Mouse (Mus musculus) intestine, embryonic 14.5 days (tissue): ENCODE results near the gene Gm5129. TPM values are rescaled to one million over a fixed set of nuclear protein-coding genes. Genes with fewer than 3 reads are reported as not detected.

ENCODE experiments used
- ATAC-seq: fragments of 200-750 bp; cut with Nextera tagmentation; replicated peaks from 2 replicates; pipeline ENCODE4 v1.8.0; 2017; ENCODE audit warnings: low read depth, moderate number of reproducible peaks, moderate TSS enrichment, moderate library complexity; ENCODE audit not compliant: low FRiP score, low TSS enrichment
- DNase-seq: peaks from one replicate; pipeline ENCODE4 v3.0.0-alpha.2; 2018; ENCODE audit warnings: low spot score
- H3K27ac ChIP-seq: fragments of 300-500 bp; sonication (generic); 2 replicates; pipeline ENCODE4 v1.5.1; 2014; ENCODE audit warnings: low read depth, mild to moderate bottlenecking, control low read depth
- H3K27me3 ChIP-seq: fragments of 300-500 bp; sonication (generic); replicated peaks from 2 replicates; pipeline ENCODE4 v1.6.1; 2014; ENCODE audit warnings: low read length, control low read depth; ENCODE audit not compliant: control insufficient read depth, insufficient read depth
- H3K36me3 ChIP-seq: fragments of 300-500 bp; sonication (generic); 2 replicates; pipeline ENCODE4 v1.6.1; 2014; ENCODE audit warnings: low read length, control low read depth; ENCODE audit not compliant: control insufficient read depth, insufficient read depth
- H3K4me1 ChIP-seq: fragments of 300-500 bp; sonication (generic); replicated peaks from 2 replicates; pipeline ENCODE4 v1.6.1; 2014; ENCODE audit warnings: low read length, control low read depth, mixed read lengths; ENCODE audit not compliant: control insufficient read depth, insufficient read depth
- H3K4me2 ChIP-seq: fragments of 300-500 bp; sonication (generic); 2 replicates; pipeline ENCODE4 v1.6.1; 2014; ENCODE audit warnings: low read length
- H3K4me3 ChIP-seq: fragments of 300-500 bp; sonication (generic); 2 replicates; pipeline ENCODE4 v1.5.1; 2014; ENCODE audit warnings: low read depth, low read length, control low read depth, mixed read lengths
- H3K9ac ChIP-seq: fragments of 300-500 bp; sonication (generic); 2 replicates; pipeline ENCODE4 v1.6.1; 2014; ENCODE audit warnings: mild to moderate bottlenecking, low read length
- H3K9me3 ChIP-seq: fragments of 300-500 bp; sonication (generic); 2 replicates; pipeline ENCODE4 v1.6.1; 2016; ENCODE audit warnings: low read length, control low read depth; ENCODE audit not compliant: control insufficient read depth
- WGBS: fragments of 180-500 bp; shearing (Covaris S2); extraction: QIAGEN DNeasy Blood & Tissue Kit; methylation state at CpG from one replicate; pipeline ENCODE4 v1.1.7; 2014; 5-methylcytosine and 5-hydroxymethylcytosine counted together
- polyA plus RNA-seq: library from polyadenylated mRNA; unstranded; fragments of >200 nt; fragmentation: Nextera tagmentation; extraction: Ambion mirVana; gene quantifications from 2 replicates; pipeline ENCODE4 v1.2.1, GENCODE M21; 2014

The Gm5129 gene
- polyA plus RNA-seq, 1 experiment from 2014 or later: not detected

DNA sequence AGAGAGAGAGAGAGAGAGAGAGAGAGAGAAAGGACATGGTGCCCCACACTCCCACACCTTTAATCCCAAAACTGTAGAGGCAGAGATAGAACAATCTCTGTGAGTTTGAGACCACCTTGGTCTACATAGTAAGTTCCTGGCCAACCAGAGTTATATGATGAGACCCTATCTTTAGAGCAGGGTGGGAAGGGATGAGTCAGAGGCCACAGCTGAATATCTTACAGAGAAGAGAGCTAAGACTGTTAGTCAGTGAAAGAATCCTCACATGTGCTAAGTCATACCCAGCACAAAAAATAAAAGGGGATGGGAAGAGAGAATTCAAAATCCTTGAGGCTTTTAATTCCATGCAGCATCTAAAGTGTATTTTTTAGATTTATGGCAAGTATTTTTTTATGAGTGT is 24.1 kb downstream of the Gm5129 start:
- H3K4me3 ChIP-seq: no peak overlapping the region
- no peak for DNase-seq
- no peak overlapping the region for H3K4me2 ChIP-seq
- H3K4me1 ChIP-seq: no peaks in the 10 kb centered on the region
- H3K27ac ChIP-seq: no peak overlapping the region
- H3K9me3 ChIP-seq: no peaks in the 10 kb centered on the region
- H3K27me3 ChIP-seq: no peaks in the 10 kb centered on the region
- no peak overlapping the region for H3K9ac ChIP-seq
- H3K36me3 ChIP-seq: no peaks in the 10 kb centered on the region
- no peak for ATAC-seq

DNA sequence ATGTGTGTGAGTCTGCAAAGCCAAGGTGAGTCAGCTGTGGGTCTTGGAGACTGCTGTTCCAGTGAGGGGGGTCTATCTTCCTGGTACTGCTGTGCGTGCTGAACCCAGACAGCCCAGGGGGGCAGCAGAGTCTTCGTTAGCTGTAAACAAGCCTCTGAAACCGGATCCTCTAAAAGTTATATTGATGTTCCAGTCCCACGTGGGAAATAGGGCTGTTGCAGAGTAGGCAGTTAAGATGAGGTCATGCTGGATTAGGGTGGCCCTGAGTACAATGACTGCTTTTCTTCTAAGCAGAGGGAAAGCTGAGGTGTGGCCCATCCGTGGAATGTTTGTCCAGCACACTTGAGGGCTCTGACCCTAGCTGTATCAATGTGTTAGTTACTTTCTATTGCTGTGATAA is 27.5 kb downstream of the Gm5129 start:
- ATAC-seq: peak; percentile 92
- peak overlapping the region; percentile 34; the same call in 1 of the 2 replicates for H3K27ac ChIP-seq

DNA sequence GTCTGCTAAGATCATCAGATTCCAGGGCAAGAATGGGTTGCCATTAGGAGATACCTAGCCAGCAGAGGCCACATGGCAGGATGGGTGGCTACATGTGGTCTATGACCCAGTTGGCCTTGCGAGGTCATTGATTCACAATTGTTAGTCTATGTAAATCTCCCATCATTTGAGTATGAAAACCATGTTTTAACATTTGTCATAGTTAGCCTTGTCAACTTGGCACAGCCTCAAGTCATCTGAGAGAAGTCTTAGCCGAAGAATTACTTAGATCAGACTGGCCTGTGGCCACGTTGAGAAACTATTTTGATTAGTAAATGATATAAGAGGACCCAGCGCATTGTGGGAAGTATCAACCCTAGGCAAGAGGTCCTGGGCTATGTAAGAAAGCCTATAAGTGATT is 28.5 kb downstream of the Gm5129 start:
- no peak overlapping the region for H3K4me2 ChIP-seq
- no peak overlapping the region for H3K27ac ChIP-seq
- no peaks in the 10 kb centered on the region for H3K4me1 ChIP-seq
- H3K36me3 ChIP-seq: no peaks in the 10 kb centered on the region
- H3K4me3 ChIP-seq: no peak overlapping the region
- 87% methylated on average over 4 of the region's 4 CpGs for WGBS
- DNase-seq: no peak
- no peaks in the 10 kb centered on the region for H3K27me3 ChIP-seq
- no peak for ATAC-seq
- no peaks in the 10 kb centered on the region for H3K9me3 ChIP-seq
- no peak overlapping the region for H3K9ac ChIP-seq

More for the DNA sequence above, 27.5 kb downstream of the Gm5129 start:
- Histone ChIP-seq H3K4me2 (no peak overlapping the region), H3K9me3 (no peaks in the 10 kb centered on the region), H3K4me3 (no peak overlapping the region), H3K27me3 (no peaks in the 10 kb centered on the region), H3K4me1 (no peaks in the 10 kb centered on the region), H3K9ac (no peak overlapping the region), H3K36me3 (no peaks in the 10 kb centered on the region)
- WGBS: 6% methylated on average over 5 of the region's 5 CpGs
- DNase-seq: peak; percentile 65

DNA sequence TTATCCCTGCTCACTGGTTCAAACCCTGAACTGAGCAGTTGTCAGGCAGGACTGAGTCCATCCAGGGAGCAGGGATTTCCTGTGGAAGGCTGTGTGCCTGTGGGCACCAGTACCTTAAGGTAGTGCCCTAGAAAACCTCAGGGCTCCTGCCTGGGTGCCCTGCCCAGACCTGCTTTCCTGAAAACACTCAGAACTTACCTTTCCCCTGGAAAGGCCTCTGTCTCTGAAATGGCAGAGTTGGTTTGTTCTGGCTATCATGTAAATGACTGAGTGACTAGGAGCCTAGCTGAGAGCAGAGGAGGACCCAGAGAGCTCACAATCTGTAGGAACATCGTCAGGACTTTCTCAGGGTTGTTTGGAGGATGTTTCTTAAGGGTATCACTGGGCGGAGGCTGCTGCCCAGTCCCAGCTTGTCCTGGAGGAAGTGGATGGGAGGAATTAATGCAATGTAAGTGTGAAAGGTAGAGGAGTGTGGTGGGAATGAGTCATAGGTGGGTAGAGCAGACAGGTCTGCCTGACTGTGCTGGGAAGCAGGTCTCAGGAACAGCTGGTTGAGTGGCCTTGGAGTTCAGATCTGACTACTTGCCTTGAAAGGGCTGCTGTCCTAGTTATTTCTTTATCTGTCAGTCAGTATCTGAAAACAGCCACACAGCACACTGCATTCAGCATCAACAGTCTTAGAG is 36.1 kb downstream of the Gm5129 start:
- Histone ChIP-seq H3K27me3 (no peaks in the 10 kb centered on the region), H3K4me1 (no peaks in the 10 kb centered on the region), H3K9ac (no peak overlapping the region), H3K36me3 (no peaks in the 10 kb centered on the region), H3K27ac (no peak overlapping the region), H3K4me3 (no peak overlapping the region), H3K9me3 (no peaks in the 10 kb centered on the region), H3K4me2 (no peak overlapping the region)
- DNase-seq (no peak), ATAC-seq (no peak)
- WGBS: 64% methylated on average over 2 of the region's 2 CpGs

DNA sequence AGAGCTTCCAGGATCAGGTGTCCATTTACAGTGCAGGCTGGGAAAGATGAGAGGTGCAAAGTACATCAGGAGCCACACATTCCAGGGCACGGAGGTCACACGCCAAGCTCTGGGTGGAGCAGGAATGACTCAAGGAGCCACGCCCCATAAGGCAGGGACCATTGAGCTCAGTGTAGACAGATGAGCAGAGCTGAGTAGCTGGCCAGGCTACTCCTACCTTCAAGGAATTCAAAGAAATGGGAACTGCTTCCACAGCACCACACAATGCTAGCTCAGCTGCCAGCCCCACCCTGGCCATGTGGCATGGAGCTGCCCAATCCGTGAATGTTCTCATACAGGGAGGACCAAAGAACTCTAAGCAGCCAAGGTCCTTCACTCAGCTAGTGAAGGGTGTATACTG is 37.2 kb downstream of the Gm5129 start:
- H3K27ac ChIP-seq: no peak overlapping the region
- no peak overlapping the region for H3K4me2 ChIP-seq
- no peaks in the 10 kb centered on the region for H3K4me1 ChIP-seq
- H3K9me3 ChIP-seq: no peaks in the 10 kb centered on the region
- H3K9ac ChIP-seq: no peak overlapping the region
- WGBS: 73% methylated on average over 4 of the region's 4 CpGs
- H3K4me3 ChIP-seq: no peak overlapping the region
- ATAC-seq (peak; percentile 81), DNase-seq (no peak)
- no peaks in the 10 kb centered on the region for H3K27me3 ChIP-seq
- H3K36me3 ChIP-seq: no peaks in the 10 kb centered on the region

DNA sequence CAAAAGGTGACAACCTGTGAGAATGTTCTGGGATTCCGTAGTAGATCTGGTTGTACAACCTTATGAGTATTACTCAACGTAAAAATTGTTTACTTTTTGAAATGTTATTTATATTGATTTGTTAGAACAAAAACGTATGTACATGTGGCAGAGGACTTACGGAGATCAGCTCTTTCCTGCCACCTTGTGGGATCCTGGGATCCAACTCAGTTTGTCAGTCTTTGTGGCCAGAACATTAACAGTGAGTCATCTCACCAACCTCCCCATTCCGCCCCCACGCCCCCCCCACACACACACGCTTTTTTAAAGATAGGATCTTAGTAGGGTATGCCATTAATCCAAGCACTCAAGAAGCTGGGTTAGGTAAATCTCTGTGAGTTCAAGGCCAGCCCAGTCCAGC is 47.4 kb downstream of the Gm5129 start:
- H3K9ac ChIP-seq: no peak overlapping the region
- no peak for ATAC-seq
- H3K36me3 ChIP-seq: no peaks in the 10 kb centered on the region
- DNase-seq: no peak
- no peak overlapping the region for H3K27ac ChIP-seq
- H3K4me2 ChIP-seq: no peak overlapping the region
- 55% methylated on average over 7 of the region's 7 CpGs for WGBS
- no peak overlapping the region for H3K4me3 ChIP-seq
- no peaks in the 10 kb centered on the region for H3K27me3 ChIP-seq
- H3K9me3 ChIP-seq: no peaks in the 10 kb centered on the region
- no peaks in the 10 kb centered on the region for H3K4me1 ChIP-seq

DNA sequence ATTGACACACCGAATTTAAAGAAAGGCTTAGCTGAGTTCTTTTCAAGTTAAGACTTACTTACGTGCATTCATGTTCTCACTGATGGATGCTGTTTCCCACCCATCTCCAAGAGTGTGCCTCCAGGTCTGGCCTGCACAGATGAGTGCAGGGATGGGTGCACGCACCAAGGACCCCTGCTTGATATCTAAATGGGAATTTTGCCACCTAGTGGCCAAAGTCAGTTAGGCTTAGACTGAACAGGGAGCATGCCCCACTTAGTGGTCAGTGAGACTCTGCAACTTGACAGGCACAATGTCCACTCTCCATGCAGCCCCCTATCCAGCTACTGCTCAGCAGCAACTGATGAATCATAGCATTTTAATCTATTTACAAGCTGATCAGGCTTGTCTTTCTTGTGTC is 48.1 kb downstream of the Gm5129 start:
- H3K4me1 ChIP-seq: no peaks in the 10 kb centered on the region
- DNase-seq (peak; percentile 59), ATAC-seq (no peak; the same call in 1 of the 2 replicates)
- no peak overlapping the region for H3K4me3 ChIP-seq
- no peaks in the 10 kb centered on the region for H3K27me3 ChIP-seq
- H3K9me3 ChIP-seq: no peaks in the 10 kb centered on the region
- no peak overlapping the region for H3K4me2 ChIP-seq
- no peaks in the 10 kb centered on the region for H3K36me3 ChIP-seq
- 64% methylated on average over 3 of the region's 3 CpGs for WGBS
- no peak overlapping the region for H3K27ac ChIP-seq
- no peak overlapping the region for H3K9ac ChIP-seq

Other genes with a start within 250 kb of the Gm5129 start
- gene Ube3c, start 166.7 kb downstream of the Gm5129 start, polyA plus RNA-seq: 23.7 and 34.7 TPM in 2 replicates
- 124 and 135 TPM in 2 replicates for gene Dnajb6, start 248 bp downstream of the Gm5129 start, polyA plus RNA-seq